19 mouse cellular contexts compared by ENCODE assay signal in the genomic region with DNA sequence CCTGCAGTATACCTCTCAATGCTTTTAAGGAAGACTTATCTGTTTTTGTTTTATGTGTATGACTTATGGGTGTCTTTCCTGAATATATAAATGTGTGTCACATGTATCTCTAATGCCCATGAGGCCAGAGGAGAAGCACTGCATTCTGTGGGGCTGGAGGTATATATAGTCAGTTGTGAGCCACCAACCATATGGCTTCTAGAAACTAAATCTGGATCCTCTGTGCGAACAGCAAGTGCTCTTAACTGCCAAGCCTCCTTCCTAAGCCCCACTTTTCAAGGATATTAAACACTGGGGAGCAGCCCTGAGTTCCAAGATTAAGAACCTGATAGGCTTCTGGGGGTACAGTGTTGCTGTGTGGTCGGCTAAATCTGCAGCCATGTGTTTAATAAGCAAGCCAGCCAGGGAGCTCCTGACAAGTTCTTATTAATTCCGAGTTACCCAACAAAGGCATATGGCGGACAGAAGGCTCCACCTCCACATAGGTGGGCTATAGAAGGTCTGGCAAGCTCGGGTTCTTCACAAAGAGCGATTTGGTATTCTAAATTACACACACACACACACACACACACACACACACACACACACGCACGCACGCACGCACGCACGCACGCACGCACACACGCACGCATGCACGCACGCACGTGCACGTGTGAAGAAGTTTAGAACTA. TPM values are rescaled to one million over a fixed set of nuclear protein-coding genes. Genes with fewer than 3 reads are reported as not detected.
DNase-seq lines count a peak whose midpoint lies in the region; ATAC-seq and TF ChIP-seq lines count a peak whose summit lies in the region.
"Had no signal": no experiment of that assay in that cellular context is flagged by ENCODE, and none has a peak within 500 bp of the region (broad histone marks: within the 10 kb centered on the region; RNA-seq: fewer than 3 reads in every experiment).

No protein-coding gene starts in this region.

- H3K27ac ChIP-seq in lung, postnatal 0 days (ENCODE audit: low read length): no peak overlapping the region
- H3K27ac ChIP-seq in kidney, embryonic 16.5 days (ENCODE audit: low read length): no peak overlapping the region
- H3K27ac ChIP-seq: forebrain, embryonic 13.5 days; gastrocnemius, adult 2 months; macrophage; neural tube, embryonic 15.5 days; stomach, postnatal 0 days had no signal

- no peaks in the 10 kb centered on the region for H3K4me1 ChIP-seq in lung, postnatal 0 days (ENCODE audit: insufficient read depth, low read depth, low read length)
- no peaks in the 10 kb centered on the region for H3K4me1 ChIP-seq in kidney, embryonic 16.5 days (ENCODE audit: insufficient read depth, low read length)
- H3K4me1 ChIP-seq: forebrain, embryonic 13.5 days; neural tube, embryonic 15.5 days had no signal

- no peaks in the 10 kb centered on the region for H3K36me3 ChIP-seq in lung, postnatal 0 days (ENCODE audit: insufficient read depth, low read length)
- no peaks in the 10 kb centered on the region for H3K36me3 ChIP-seq in kidney, embryonic 16.5 days (ENCODE audit: insufficient read depth, low read length)
- H3K36me3 ChIP-seq: neural tube, embryonic 15.5 days had no signal

- H3K27me3 ChIP-seq in lung, postnatal 0 days (replicated peaks; ENCODE audit: insufficient read depth, low read length): no peaks in the 10 kb centered on the region
- H3K27me3 ChIP-seq in kidney, embryonic 16.5 days (ENCODE audit: insufficient read depth, low read length): no peaks in the 10 kb centered on the region
- H3K27me3 ChIP-seq: CH12.LX; forebrain, embryonic 13.5 days; neural tube, embryonic 15.5 days had no signal

- no peaks in the 10 kb centered on the region for H3K9me3 ChIP-seq in lung, postnatal 0 days (ENCODE audit: low read length)
- H3K9me3 ChIP-seq in kidney, embryonic 16.5 days (ENCODE audit: low read length): peaks cover 4% of the 10 kb centered on the region; the same call in 1 of the 2 replicates
- H3K9me3 ChIP-seq: forebrain, embryonic 13.5 days; neural tube, embryonic 15.5 days had no signal

- 88% methylated on average over 20 of the region's 20 CpGs for WGBS in lung, postnatal 0 days
- 95% methylated on average over 20 of the region's 20 CpGs for WGBS in kidney, embryonic 16.5 days

- peak; percentile 89 for ATAC-seq in frontal cortex, adult (ENCODE audit: low TSS enrichment)
- ATAC-seq in lung, postnatal 0 days: no peak
- ATAC-seq in kidney, embryonic 16.5 days (ENCODE audit: low FRiP score, low TSS enrichment): no peak
- ATAC-seq: forebrain, embryonic 13.5 days had no signal

- DNase-seq in layer of hippocampus, adult 11-12 months (ENCODE audit: low spot score): peak; percentile 24
- DNase-seq in layer of hippocampus, postnatal 10 days (ENCODE audit: low spot score in 2 of 2): no peak
- DNase-seq in left cerebral cortex, adult 18-20 months (ENCODE audit: low spot score in 2 of 2): peak; percentile 47 to 61
- peak; percentile 25 for DNase-seq in right cerebral cortex, postnatal 14 days
- no peak for DNase-seq in lung, postnatal 0 days (ENCODE audit: low spot score)
- DNase-seq: cerebellum, adult 11-12 months; cerebellum, postnatal 36 days; gastrocnemius, adult 2 months; lung, adult 2 months; retina, postnatal 1 day; thymus, postnatal 36 days had no signal

- H3K4me2 ChIP-seq in lung, postnatal 0 days (replicated peaks; ENCODE audit: low read depth, low read length): no peak overlapping the region
- no peak overlapping the region for H3K4me2 ChIP-seq in kidney, embryonic 16.5 days (replicated peaks; ENCODE audit: low read depth, low read length)
- H3K4me2 ChIP-seq: forebrain, embryonic 13.5 days; midbrain, embryonic 11.5 days; neural tube, embryonic 15.5 days had no signal

- no peak overlapping the region for H3K9ac ChIP-seq in lung, postnatal 0 days (replicated peaks; ENCODE audit: low read depth)
- no peak overlapping the region for H3K9ac ChIP-seq in kidney, embryonic 16.5 days (replicated peaks; ENCODE audit: low read length)
- H3K9ac ChIP-seq: forebrain, embryonic 13.5 days; neural tube, embryonic 15.5 days had no signal

- no peak for TF ChIP-seq EP300 in lung, postnatal 0 days (IDR thresholded peaks at IDR 0.05)

- TF ChIP-seq CTCF in lung, postnatal 0 days (IDR thresholded peaks at IDR 0.05): no peak

- no peak overlapping the region for H3K4me3 ChIP-seq in lung, postnatal 0 days (ENCODE audit: low read depth, low read length)
- no peak overlapping the region for H3K4me3 ChIP-seq in kidney, embryonic 16.5 days (ENCODE audit: low read length)
- H3K4me3 ChIP-seq: forebrain, embryonic 13.5 days; gastrocnemius, adult 2 months; neural tube, embryonic 15.5 days had no signal

RNA-seq across cellular contexts. Expression of a gene that starts 12.5 kb away (rescaled TPM):
- total RNA-seq in layer of hippocampus, postnatal 10 days (2021): under 1 TPM in 1 of 2 experiments, not detected in 1; 0.13 TPM
- under 1 TPM; 0.30 to 0.40 TPM for total RNA-seq in left cerebral cortex, adult 18-20 months (2021)
- polyA plus RNA-seq in lung, postnatal 0 days (2015; fragmentation: Nextera tagmentation; extraction: Ambion mirVana): 19.3 and 19.4 TPM in 2 replicates
- polyA plus RNA-seq in kidney, embryonic 16.5 days (2015; fragmentation: Nextera tagmentation; extraction: Ambion mirVana): 12.7 and 14.6 TPM in 2 replicates
- total RNA-seq: CH12.LX had no signal
- polyA plus RNA-seq: macrophage had no signal

RNA-seq across cellular contexts. Expression of a gene that starts 25.9 kb away (rescaled TPM):
- total RNA-seq in layer of hippocampus, postnatal 10 days (2021): 1 to 10 TPM; 5.6 to 7.0 TPM
- 1 to 10 TPM; 4.8 to 5.6 TPM for total RNA-seq in left cerebral cortex, adult 18-20 months (2021)
- polyA plus RNA-seq in lung, postnatal 0 days (2015; fragmentation: Nextera tagmentation; extraction: Ambion mirVana): 20.0 and 20.9 TPM in 2 replicates
- polyA plus RNA-seq in kidney, embryonic 16.5 days (2015; fragmentation: Nextera tagmentation; extraction: Ambion mirVana): 9.8 and 10.5 TPM in 2 replicates

Comparison
In these comparisons a context has a peak if more than half of its experiments do, and no peak if none do; other contexts are left out.
1. DNase-seq: peak in layer of hippocampus, adult 11-12 months (single experiment), left cerebral cortex, adult 18-20 months (2 of 2) and right cerebral cortex, postnatal 14 days (single experiment); none in layer of hippocampus, postnatal 10 days (0 of 2) and lung, postnatal 0 days (single experiment).